ENCODE assay signal across 9 mouse cellular contexts in the genomic region with DNA sequence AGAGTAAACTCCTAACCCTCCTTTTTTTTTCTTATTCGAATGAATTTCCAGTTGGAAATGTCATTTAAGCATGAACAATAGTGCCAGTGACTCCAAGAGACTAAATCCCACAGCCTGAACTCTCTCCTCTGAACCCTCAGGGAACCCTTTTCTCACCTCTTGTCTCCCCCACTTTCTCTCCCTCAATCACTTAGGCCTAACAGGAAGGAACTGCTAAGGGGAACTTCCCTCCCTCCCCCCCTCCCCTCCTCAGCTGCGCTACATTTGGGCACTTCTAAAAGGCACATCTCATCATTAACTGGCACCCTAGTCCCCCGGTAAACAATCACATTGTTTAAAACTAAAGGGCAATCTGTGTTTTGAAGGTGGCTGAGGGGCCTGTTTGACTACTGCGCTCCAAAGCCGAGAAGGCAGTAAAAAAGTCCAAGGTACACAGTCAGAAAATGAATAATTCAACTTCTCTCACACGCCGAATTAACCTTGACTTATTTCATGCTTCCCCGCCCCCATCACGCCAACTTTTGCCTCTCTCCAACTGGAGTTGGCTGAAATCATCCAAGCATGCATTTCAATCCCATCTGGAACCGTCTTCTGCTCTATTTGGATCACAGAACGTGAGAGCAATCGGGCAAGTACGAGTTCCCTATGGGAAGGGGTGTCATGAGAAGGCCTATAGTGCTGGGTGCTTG.
DNase-seq lines count a peak whose midpoint lies in the region; ATAC-seq lines count a peak whose summit lies in the region.
"Had no signal": no experiment of that assay in that cellular context is flagged by ENCODE, and none has a peak within 500 bp of the region (broad histone marks: within the 10 kb centered on the region; RNA-seq: fewer than 3 reads in every experiment).

No protein-coding gene starts in this region.

- H3K9me3 ChIP-seq in neural tube, embryonic 11.5 days (ENCODE audit: control insufficient read depth, low read length) = no peaks in the 10 kb centered on the region
- H3K9me3 ChIP-seq in neural tube, embryonic 15.5 days (replicated peaks) = no peaks in the 10 kb centered on the region

- peaks cover 26% of the 10 kb centered on the region for H3K4me1 ChIP-seq in neural tube, embryonic 11.5 days (ENCODE audit: control insufficient read depth, insufficient read depth, low read length)
- peaks cover 37% of the 10 kb centered on the region for H3K4me1 ChIP-seq in neural tube, embryonic 15.5 days

- H3K27ac ChIP-seq in neural tube, embryonic 11.5 days (ENCODE audit: low read depth, low read length) = no peak overlapping the region
- no peak overlapping the region for H3K27ac ChIP-seq in neural tube, embryonic 15.5 days (replicated peaks)
- H3K27ac ChIP-seq in macrophage = peak overlapping the region; percentile 93

- no peak overlapping the region for H3K4me3 ChIP-seq in neural tube, embryonic 11.5 days (ENCODE audit: low read depth, low read length)
- no peak overlapping the region for H3K4me3 ChIP-seq in neural tube, embryonic 15.5 days (replicated peaks)
- no peak overlapping the region for H3K4me3 ChIP-seq in macrophage (ENCODE audit: inconsistent target)

- DNase-seq in adrenal gland, postnatal 36 days = peak; percentile 35 to 48
- DNase-seq in adrenal gland, postnatal 25 days = no peak
- DNase-seq in neural tube, embryonic 11.5 days (ENCODE audit: low spot score) = peak; percentile 28
- no peak for DNase-seq in spleen, postnatal 4 days (ENCODE audit: low spot score in 2 of 2)
- DNase-seq in ovary, postnatal 14 days (ENCODE audit: low spot score) = no peak
- DNase-seq: gastrocnemius, postnatal 10 days had no signal

- no peak overlapping the region for H3K4me2 ChIP-seq in neural tube, embryonic 11.5 days (ENCODE audit: low read depth)
- no peak overlapping the region for H3K4me2 ChIP-seq in neural tube, embryonic 15.5 days

- WGBS in neural tube, embryonic 11.5 days = 43% methylated on average over 13 of the region's 13 CpGs
- WGBS in neural tube, embryonic 15.5 days = 30% methylated on average over 13 of the region's 13 CpGs
- 45% methylated on average over 10 of the region's 13 CpGs for WGBS in macrophage (ENCODE audit: missing documents)

- H3K79me2 ChIP-seq in macrophage (ENCODE audit: inconsistent target) = no peaks in the 10 kb centered on the region

- no peak overlapping the region for H3K9ac ChIP-seq in neural tube, embryonic 11.5 days (ENCODE audit: low read length)
- no peak overlapping the region for H3K9ac ChIP-seq in neural tube, embryonic 15.5 days (replicated peaks)

- H3K36me3 ChIP-seq in neural tube, embryonic 11.5 days (ENCODE audit: control insufficient read depth, insufficient read depth, low read length) = no peaks in the 10 kb centered on the region
- no peaks in the 10 kb centered on the region for H3K36me3 ChIP-seq in neural tube, embryonic 15.5 days
- no peaks in the 10 kb centered on the region for H3K36me3 ChIP-seq in macrophage (ENCODE audit: inconsistent target)

- no peak for ATAC-seq in neural tube, embryonic 11.5 days (ENCODE audit: insufficient read depth, low FRiP score, low TSS enrichment)
- no peak for ATAC-seq in neural tube, embryonic 15.5 days (ENCODE audit: low FRiP score)
- ATAC-seq in hematopoietic stem cell, adult 5-6 weeks (replicated peaks in 1 of 2; ENCODE audit: insufficient read depth in 1 of 2, low FRiP score in 2 of 2, low TSS enrichment in 1 of 2, low read depth in 1 of 2, poor library complexity in 2 of 2, severe bottlenecking in 2 of 2) = peak; percentile 25 to 31; a peak in 1 of 4 replicates

- no peaks in the 10 kb centered on the region for H3K27me3 ChIP-seq in neural tube, embryonic 11.5 days (ENCODE audit: control insufficient read depth, insufficient read depth, low read length)
- H3K27me3 ChIP-seq in neural tube, embryonic 15.5 days (replicated peaks) = no peaks in the 10 kb centered on the region

Comparison
In these comparisons a context has a peak if more than half of its experiments do, and no peak if none do; other contexts are left out.
1. DNase-seq: peak in adrenal gland, postnatal 36 days (2 of 2) and neural tube, embryonic 11.5 days (single experiment); none in adrenal gland, postnatal 25 days (single experiment), spleen, postnatal 4 days (0 of 2) and ovary, postnatal 14 days (single experiment).
2. ATAC-seq: peak in hematopoietic stem cell, adult 5-6 weeks (2 of 2); none in neural tube, embryonic 11.5 days (single experiment) and neural tube, embryonic 15.5 days (single experiment).